Mouse (Mus musculus) hindbrain, embryonic 12.5 days (tissue): Measurements from ENCODE around the gene Cyp2t4. TPM values are rescaled to one million over a fixed set of nuclear protein-coding genes. Genes with fewer than 3 reads are reported as not detected.
A peak's percentile ranks its signal among the peaks of the same experiment; 100 is the strongest.

Experiments used
- ATAC-seq: fragments of 200-750 bp; cut with Nextera tagmentation; 2 replicates; pipeline ENCODE4 v1.8.0; 2017; ENCODE audit warnings: moderate TSS enrichment; ENCODE audit not compliant: low FRiP score
- H3K27ac ChIP-seq: fragments of 300-500 bp; sonication (generic); 2 replicates; pipeline ENCODE4 v1.5.1; 2016; ENCODE audit warnings: mild to moderate bottlenecking
- H3K27me3 ChIP-seq: fragments of 300-500 bp; sonication (generic); 2 replicates; pipeline ENCODE4 v1.6.1; 2016; ENCODE audit warnings: mild to moderate bottlenecking
- H3K36me3 ChIP-seq: fragments of 300-500 bp; sonication (generic); 2 replicates; pipeline ENCODE4 v1.6.1; 2016; ENCODE audit warnings: mild to moderate bottlenecking
- H3K4me1 ChIP-seq: fragments of 300-500 bp; sonication (generic); 2 replicates; pipeline ENCODE4 v1.6.1; 2016
- H3K4me2 ChIP-seq: fragments of 300-500 bp; sonication (generic); replicated peaks from 2 replicates; pipeline ENCODE4 v1.6.1; 2016; ENCODE audit warnings: mild to moderate bottlenecking
- H3K4me3 ChIP-seq: fragments of 300-500 bp; sonication (generic); 2 replicates; pipeline ENCODE4 v1.5.1; 2016; ENCODE audit warnings: mild to moderate bottlenecking
- H3K9ac ChIP-seq: fragments of 300-500 bp; sonication (generic); 2 replicates; pipeline ENCODE4 v1.6.1; 2016; ENCODE audit warnings: mild to moderate bottlenecking, moderate library complexity
- H3K9me3 ChIP-seq: fragments of 300-500 bp; sonication (generic); replicated peaks from 2 replicates; pipeline ENCODE4 v1.6.1; 2016; ENCODE audit warnings: mild to moderate bottlenecking
- WGBS: fragments of 180-500 bp; shearing (Covaris S2); methylation state at CpG from one replicate; pipeline ENCODE4 v1.1.7; 2016; 5-methylcytosine and 5-hydroxymethylcytosine counted together
- microRNA counts: library from miRNA; unstranded; fragments of <30 nt; microRNA quantifications from one replicate; lab custom pipeline; 2017
- microRNA-seq: library from miRNA; unstranded; fragments of <30 nt; microRNA quantifications from one replicate; pipeline ENCODE4, GENCODE M21; 2017
- polyA plus RNA-seq: library from polyadenylated mRNA; unstranded; fragments of >200 nt; fragmentation: Nextera tagmentation; extraction: Ambion mirVana; gene quantifications from 2 replicates; pipeline ENCODE4 v1.2.1, GENCODE M21; 2016

Cyp2t4 gene
- polyA plus RNA-seq, 1 experiment from 2014 or later, result 0.13 TPM

GRCm38 (mm10) chr7:27193731-27194130, 40.2 kb downstream of the Cyp2t4 start:
- Histone ChIP-seq H3K27me3 (no peaks in the 10 kb centered on the region), H3K9ac (peak overlapping the region; percentile 18; the same call in 1 of the 2 replicates), H3K4me1 (peaks cover 21% of the 10 kb centered on the region), H3K9me3 (no peaks in the 10 kb centered on the region), H3K4me3 (no peak overlapping the region), H3K36me3 (peaks cover 53% of the 10 kb centered on the region), H3K27ac (no peak overlapping the region), H3K4me2 (peak overlapping the region; percentile 25)
- no peak for ATAC-seq
- WGBS, result 91% methylated on average over 4 of the region's 4 CpGs

GRCm38 (mm10) chr7:27195681-27196611, 42.4 kb downstream of the Cyp2t4 start, which contains the start of the genes BC024978 and Snrpa:
TSS of gene BC024978 (plus strand) at chr7:27195781.
TSS of gene Snrpa (minus strand) at chr7:27196271.
- H3K9ac ChIP-seq, result peak within 1 kb of the TSS; percentile 85
- peak within 1 kb of the TSS; percentile 91 for H3K4me2 ChIP-seq
- no peaks in the 10 kb centered on the region for H3K27me3 ChIP-seq
- peak within 1 kb of the TSS; percentile 97 for H3K27ac ChIP-seq
- peak within 1 kb of the TSS; percentile 85 for H3K4me3 ChIP-seq
- H3K4me1 ChIP-seq, result peaks cover 21% of the 10 kb centered on the region
- H3K36me3 ChIP-seq, result peaks cover 34% of the 10 kb centered on the region
- 1% methylated on average over 64 of the region's 64 CpGs for WGBS
- peak; percentile 99 for ATAC-seq
- H3K9me3 ChIP-seq, result no peaks in the 10 kb centered on the region

- ATAC-seq, result no peak
- Histone ChIP-seq H3K27me3 (no peaks in the 10 kb centered on the region), H3K4me2 (no peak overlapping the region), H3K27ac (no peak overlapping the region), H3K9me3 (no peaks in the 10 kb centered on the region), H3K4me1 (peaks cover 21% of the 10 kb centered on the region), H3K9ac (no peak overlapping the region), H3K36me3 (peaks cover 30% of the 10 kb centered on the region), H3K4me3 (no peak overlapping the region)
- 72% methylated on average over 3 of the region's 3 CpGs for WGBS
Measured at GRCm38 (mm10) chr7:27197136-27197535, 43.6 kb downstream of the Cyp2t4 start.

- no peak overlapping the region for H3K4me2 ChIP-seq
- H3K27me3 ChIP-seq, result no peaks in the 10 kb centered on the region
- no peaks in the 10 kb centered on the region for H3K9me3 ChIP-seq
- peaks cover 21% of the 10 kb centered on the region for H3K4me1 ChIP-seq
- H3K36me3 ChIP-seq, result peaks cover 30% of the 10 kb centered on the region
- WGBS, result 91% methylated on average over 8 of the region's 8 CpGs
- H3K9ac ChIP-seq, result no peak overlapping the region
- ATAC-seq, result no peak
- no peak overlapping the region for H3K27ac ChIP-seq
- no peak overlapping the region for H3K4me3 ChIP-seq
Measured at GRCm38 (mm10) chr7:27197634-27198033, 44.1 kb downstream of the Cyp2t4 start.

GRCm38 (mm10) chr7:27198355-27198754, 44.8 kb downstream of the Cyp2t4 start:
- Histone ChIP-seq H3K27ac (no peak overlapping the region), H3K4me2 (no peak overlapping the region), H3K27me3 (no peaks in the 10 kb centered on the region), H3K4me1 (peaks cover 19% of the 10 kb centered on the region), H3K36me3 (peaks cover 30% of the 10 kb centered on the region), H3K9me3 (no peaks in the 10 kb centered on the region), H3K9ac (no peak overlapping the region), H3K4me3 (no peak overlapping the region)
- no peak for ATAC-seq

- peaks cover 15% of the 10 kb centered on the region for H3K4me1 ChIP-seq
- no peak for ATAC-seq
- no peak overlapping the region for H3K9ac ChIP-seq
- H3K36me3 ChIP-seq, result peaks cover 30% of the 10 kb centered on the region
- 95% methylated on average over 8 of the region's 8 CpGs for WGBS
- H3K9me3 ChIP-seq, result no peaks in the 10 kb centered on the region
- no peaks in the 10 kb centered on the region for H3K27me3 ChIP-seq
- no peak overlapping the region for H3K4me2 ChIP-seq
- no peak overlapping the region for H3K4me3 ChIP-seq
- no peak overlapping the region for H3K27ac ChIP-seq
Measured at GRCm38 (mm10) chr7:27198779-27199178, 45.3 kb downstream of the Cyp2t4 start.

GRCm38 (mm10) chr7:27203730-27204449, 50.4 kb downstream of the Cyp2t4 start:
- WGBS, result 94% methylated on average over 8 of the region's 8 CpGs
- Histone ChIP-seq H3K27me3 (no peaks in the 10 kb centered on the region), H3K9ac (no peak overlapping the region), H3K27ac (no peak overlapping the region), H3K4me2 (no peak overlapping the region), H3K9me3 (no peaks in the 10 kb centered on the region), H3K4me1 (no peaks in the 10 kb centered on the region), H3K4me3 (no peak overlapping the region), H3K36me3 (peaks cover 58% of the 10 kb centered on the region)
- ATAC-seq, result no peak

MicroRNAs within 50 kb of the gene (microRNA counts, 519-probe panel; counts per million panel counts)
- microRNA mmu-miR-1191 (lab: Ali Mortazavi, UCI), result 470 counts per million, percentile 58 among the panel's probes with 10 or more counts

Small RNA genes within 50 kb of the gene (microRNA-seq; reads per million reads assigned to microRNA genes)
- gene Mir1191, result 4.3 reads per million, percentile 9 among the genes with 10 or more reads in this experiment
- gene Mir3101, result not detected

Other genes with a start within 250 kb of the Cyp2t4 start
- gene Cyp2a22, start 214.3 kb upstream of the Cyp2t4 start, polyA plus RNA-seq, result not detected in 2 replicates
- gene Cyp2a12, start 124.6 kb upstream of the Cyp2t4 start, polyA plus RNA-seq, result not detected in 2 replicates
- not detected in 2 replicates for gene Cyp2f2, start 33.8 kb upstream of the Cyp2t4 start, polyA plus RNA-seq
- 95.0 and 102 TPM in 2 replicates for gene Egln2, start 13.1 kb downstream of the Cyp2t4 start, polyA plus RNA-seq
- gene Rab4b, start 25.2 kb downstream of the Cyp2t4 start, polyA plus RNA-seq, result 86.6 and 101 TPM in 2 replicates
- gene Gm21983, start 27.4 kb downstream of the Cyp2t4 start, polyA plus RNA-seq, result 0.85 and 1.9 TPM in 2 replicates
- 20.0 and 25.6 TPM in 2 replicates for gene Mia, start 27.4 kb downstream of the Cyp2t4 start, polyA plus RNA-seq
- gene BC024978, start 42.1 kb downstream of the Cyp2t4 start, polyA plus RNA-seq, result 3.2 and 3.9 TPM in 2 replicates
- 233 and 254 TPM in 2 replicates for gene Snrpa, start 42.6 kb downstream of the Cyp2t4 start, polyA plus RNA-seq
- 10.2 and 10.7 TPM in 2 replicates for gene Itpkc, start 74.9 kb downstream of the Cyp2t4 start, polyA plus RNA-seq
- 23.2 and 24.3 TPM in 2 replicates for gene Coq8b, start 79.3 kb downstream of the Cyp2t4 start, polyA plus RNA-seq
- gene Numbl, start 104.7 kb downstream of the Cyp2t4 start, polyA plus RNA-seq, result 60.2 and 63.0 TPM in 2 replicates
- gene Ltbp4, start 184.0 kb downstream of the Cyp2t4 start, polyA plus RNA-seq, result 8.7 and 8.9 TPM in 2 replicates
- 72.4 and 76.2 TPM in 2 replicates for gene Shkbp1, start 202.3 kb downstream of the Cyp2t4 start, polyA plus RNA-seq
- gene Gm20479, start 203.7 kb downstream of the Cyp2t4 start, polyA plus RNA-seq, result 0.43 and 0.59 TPM in 2 replicates